Mouse (Mus musculus): ENCODE measurements around the gene Itpr3.
A peak's percentile ranks its signal among the peaks of the same experiment; 100 is the strongest.

The Itpr3 gene

GRCm38 (mm10) chr17:27056812-27057516 is at the start of gene Itpr3:
Gene Itpr3 (plus strand): TSS chr17:27057304.
- peak; percentile 80 for DNase-seq

GRCm38 (mm10) chr17:27008277-27008676 is 48.8 kb upstream of the Itpr3 start:
- DNase-seq: no peak

GRCm38 (mm10) chr17:27011167-27011566 is 45.9 kb upstream of the Itpr3 start:
- no peak for DNase-seq

- no peak for DNase-seq
Observed at GRCm38 (mm10) chr17:27011998-27012672, 45.0 kb upstream of the Itpr3 start.

- DNase-seq: no peak
Observed at GRCm38 (mm10) chr17:27012909-27013308, 44.2 kb upstream of the Itpr3 start.

- peak; percentile 95 for DNase-seq
Observed at GRCm38 (mm10) chr17:27017564-27018499, 39.3 kb upstream of the Itpr3 start.

GRCm38 (mm10) chr17:27018555-27019196 is 38.4 kb upstream of the Itpr3 start:
- DNase-seq: no peak

GRCm38 (mm10) chr17:27021076-27021475 is 36.0 kb upstream of the Itpr3 start:
- DNase-seq: no peak

GRCm38 (mm10) chr17:27021736-27022135 is 35.4 kb upstream of the Itpr3 start:
- DNase-seq: no peak

GRCm38 (mm10) chr17:27023342-27023741 is 33.8 kb upstream of the Itpr3 start:
- DNase-seq: no peak

- DNase-seq: no peak
Observed at GRCm38 (mm10) chr17:27025326-27025902, 31.7 kb upstream of the Itpr3 start.

- DNase-seq: no peak
Observed at GRCm38 (mm10) chr17:27025951-27026350, 31.2 kb upstream of the Itpr3 start.

GRCm38 (mm10) chr17:27027460-27028283 is 29.4 kb upstream of the Itpr3 start:
- DNase-seq: peak; percentile 41

GRCm38 (mm10) chr17:27028284-27028795 is 28.8 kb upstream of the Itpr3 start:
- peak; percentile 93 for DNase-seq

- DNase-seq: no peak
Observed at GRCm38 (mm10) chr17:27028909-27029308, 28.2 kb upstream of the Itpr3 start, which contains the start of gene Bak1. Gene Bak1 (minus strand): TSS chr17:27029009.

GRCm38 (mm10) chr17:27029431-27029830 is 27.7 kb upstream of the Itpr3 start:
- DNase-seq: no peak

- no peak for DNase-seq
Observed at GRCm38 (mm10) chr17:27030896-27031295, 26.2 kb upstream of the Itpr3 start.

GRCm38 (mm10) chr17:27032328-27032727 is 24.8 kb upstream of the Itpr3 start:
- DNase-seq: no peak

GRCm38 (mm10) chr17:27032869-27033268 is 24.2 kb upstream of the Itpr3 start:
- peak; percentile 90 for DNase-seq

- DNase-seq: no peak
Observed at GRCm38 (mm10) chr17:27036465-27036864, 20.6 kb upstream of the Itpr3 start.

All from embryo, embryonic 11 days (tissue).